Mouse (Mus musculus): ENCODE data around the gene Slc25a45. TPM values are rescaled to one million over a fixed set of nuclear protein-coding genes. Genes with fewer than 3 reads are reported as not detected.

Gene Slc25a45
- total and polyA plus RNA-seq, 2 experiments from 2014 or later, result 2.2 to 2.9 TPM

GRCm38 (mm10) chr19:5848826-5849672 lies 28.6 kb upstream of the Slc25a45 start:
- no peaks in the 10 kb centered on the region for H3K9me3 ChIP-seq (ENCODE audit: low read length)
- no peak overlapping the region for H3K4me3 ChIP-seq (ENCODE audit: low read depth, low read length)
- H3K36me3 ChIP-seq (ENCODE audit: insufficient read depth), result peaks cover 5% of the 10 kb centered on the region; the same call in 1 of the 2 replicates
- 52% methylated on average over 13 of the region's 13 CpGs for WGBS
- TF ChIP-seq CTCF (IDR thresholded peaks at IDR 0.05; ENCODE audit: low read depth), result no peak
- 0 out of 2 replicates have a peak overlapping the region, but pooled peaks have one; percentile 17 for H3K4me2 ChIP-seq (ENCODE audit: low read depth)
- DNase-seq (no peak), ATAC-seq (no peak)
- no peaks in the 10 kb centered on the region for H3K27me3 ChIP-seq (ENCODE audit: insufficient read depth, low read length)
- peak overlapping the region; percentile 99 for H3K27ac ChIP-seq (ENCODE audit: low read depth, low read length)
- no peak overlapping the region; the same call in 1 of the 2 replicates for H3K9ac ChIP-seq
- peaks cover 30% of the 10 kb centered on the region for H3K4me1 ChIP-seq (ENCODE audit: insufficient read depth)

- Histone ChIP-seq H3K4me3 (ENCODE audit: low read depth, low read length) (no peak overlapping the region), H3K27me3 (ENCODE audit: insufficient read depth, low read length) (no peaks in the 10 kb centered on the region), H3K36me3 (ENCODE audit: insufficient read depth) (peaks cover 5% of the 10 kb centered on the region; the same call in 1 of the 2 replicates), H3K9ac (no peak overlapping the region), H3K27ac (ENCODE audit: low read depth, low read length) (no peak overlapping the region), H3K4me2 (ENCODE audit: low read depth) (no peak overlapping the region), H3K4me1 (ENCODE audit: insufficient read depth) (peaks cover 24% of the 10 kb centered on the region), H3K9me3 (ENCODE audit: low read length) (no peaks in the 10 kb centered on the region)
- ATAC-seq, result 0 out of 2 replicates have a peak, but pooled peaks have one; percentile 8
- DNase-seq, result peak; percentile 90
- peak; percentile 98 for TF ChIP-seq CTCF (IDR thresholded peaks at IDR 0.05; ENCODE audit: low read depth)
- 31% methylated on average over 11 of the region's 11 CpGs for WGBS
Measured at GRCm38 (mm10) chr19:5849843-5850527, 27.6 kb upstream of the Slc25a45 start.

DNA sequence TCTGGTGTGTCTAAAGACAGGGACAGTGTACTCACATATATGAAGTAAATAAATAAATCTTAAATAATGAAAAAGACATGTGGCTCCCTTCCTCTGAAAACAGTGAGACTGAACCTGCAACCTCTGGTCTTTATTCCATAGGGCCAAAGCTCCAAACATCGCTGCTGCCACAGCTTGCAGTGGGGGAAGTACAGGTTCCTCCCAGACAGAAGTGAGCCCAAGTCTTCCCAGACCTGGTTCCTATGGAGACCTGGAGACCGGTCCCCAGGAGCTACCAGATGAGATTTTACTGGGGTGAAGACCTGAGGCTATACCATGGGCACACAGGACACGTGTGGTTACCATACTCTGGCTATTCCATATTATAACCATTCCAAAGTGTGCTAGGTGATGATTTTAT lies 26.7 kb upstream of the Slc25a45 start:
- H3K4me2 ChIP-seq (ENCODE audit: low read depth), result no peak overlapping the region
- peaks cover 19% of the 10 kb centered on the region for H3K4me1 ChIP-seq (ENCODE audit: insufficient read depth)
- H3K9me3 ChIP-seq (ENCODE audit: low read length), result no peaks in the 10 kb centered on the region
- H3K4me3 ChIP-seq (ENCODE audit: low read depth, low read length), result no peak overlapping the region
- TF ChIP-seq CTCF (IDR thresholded peaks at IDR 0.05; ENCODE audit: low read depth), result no peak
- H3K27me3 ChIP-seq (ENCODE audit: insufficient read depth, low read length), result no peaks in the 10 kb centered on the region
- DNase-seq (no peak), ATAC-seq (no peak)
- 84% methylated on average over 3 of the region's 3 CpGs for WGBS
- no peak overlapping the region for H3K9ac ChIP-seq
- H3K36me3 ChIP-seq (ENCODE audit: insufficient read depth), result peaks cover 5% of the 10 kb centered on the region; the same call in 1 of the 2 replicates
- H3K27ac ChIP-seq (ENCODE audit: low read depth, low read length), result no peak overlapping the region

DNA sequence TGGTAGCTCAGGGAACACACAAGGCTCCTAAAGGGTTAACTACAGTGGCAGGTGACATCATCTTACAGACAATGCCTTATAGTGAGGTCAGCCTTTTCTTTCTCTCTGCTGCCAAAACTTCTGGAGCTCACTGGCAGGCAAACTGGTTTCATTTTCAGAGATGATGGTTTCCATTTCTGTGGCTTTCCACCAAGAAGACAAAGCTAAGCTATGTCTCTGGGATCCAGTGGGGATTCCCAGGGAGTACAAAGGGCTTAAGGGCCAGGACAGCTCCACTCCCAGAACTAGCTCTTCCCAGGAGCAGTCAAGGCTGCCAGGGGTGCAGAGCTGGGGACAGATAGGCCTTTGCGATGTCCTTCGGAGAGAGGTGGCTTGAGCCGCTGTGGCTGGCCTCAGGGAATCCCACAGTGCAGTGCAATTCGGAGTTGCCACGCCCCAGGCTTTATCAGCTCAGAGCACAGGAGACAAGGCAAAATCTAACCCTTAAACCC lies 26.1 kb upstream of the Slc25a45 start:
- Histone ChIP-seq H3K27me3 (ENCODE audit: insufficient read depth, low read length) (no peaks in the 10 kb centered on the region), H3K9ac (no peak overlapping the region), H3K4me1 (ENCODE audit: insufficient read depth) (peaks cover 19% of the 10 kb centered on the region), H3K9me3 (ENCODE audit: low read length) (no peaks in the 10 kb centered on the region), H3K27ac (ENCODE audit: low read depth, low read length) (no peak overlapping the region), H3K36me3 (ENCODE audit: insufficient read depth) (peaks cover 7% of the 10 kb centered on the region; the same call in 1 of the 2 replicates), H3K4me3 (ENCODE audit: low read depth, low read length) (no peak overlapping the region), H3K4me2 (ENCODE audit: low read depth) (no peak overlapping the region)
- TF ChIP-seq CTCF (IDR thresholded peaks at IDR 0.05; ENCODE audit: low read depth), result no peak
- no peak for ATAC-seq
- DNase-seq, result no peak
- 47% methylated on average over 5 of the region's 5 CpGs for WGBS

GRCm38 (mm10) chr19:5852035-5852722 lies 25.4 kb upstream of the Slc25a45 start:
- DNase-seq (no peak), ATAC-seq (no peak)
- H3K4me2 ChIP-seq (ENCODE audit: low read depth), result no peak overlapping the region
- H3K4me1 ChIP-seq (ENCODE audit: insufficient read depth), result peaks cover 16% of the 10 kb centered on the region
- no peak overlapping the region for H3K27ac ChIP-seq (ENCODE audit: low read depth, low read length)
- 90% methylated on average over 12 of the region's 12 CpGs for WGBS
- H3K4me3 ChIP-seq (ENCODE audit: low read depth, low read length), result no peak overlapping the region
- no peaks in the 10 kb centered on the region for H3K27me3 ChIP-seq (ENCODE audit: insufficient read depth, low read length)
- peaks cover 8% of the 10 kb centered on the region; the same call in 1 of the 2 replicates for H3K36me3 ChIP-seq (ENCODE audit: insufficient read depth)
- TF ChIP-seq CTCF (IDR thresholded peaks at IDR 0.05; ENCODE audit: low read depth), result no peak
- H3K9me3 ChIP-seq (ENCODE audit: low read length), result no peaks in the 10 kb centered on the region
- H3K9ac ChIP-seq, result no peak overlapping the region

GRCm38 (mm10) chr19:5856604-5857003 lies 21.0 kb upstream of the Slc25a45 start:
- DNase-seq, result no peak
- TF ChIP-seq CTCF (IDR thresholded peaks at IDR 0.05; ENCODE audit: low read depth), result no peak

More at GRCm38 (mm10) chr19:5856604-5857003, 21.0 kb upstream of the Slc25a45 start:
- Histone ChIP-seq H3K4me2 (ENCODE audit: low read depth) (no peak overlapping the region), H3K4me3 (ENCODE audit: low read depth, low read length) (no peak overlapping the region), H3K27me3 (ENCODE audit: insufficient read depth, low read length) (no peaks in the 10 kb centered on the region), H3K4me1 (ENCODE audit: insufficient read depth) (no peaks in the 10 kb centered on the region), H3K9me3 (ENCODE audit: low read length) (no peaks in the 10 kb centered on the region), H3K27ac (ENCODE audit: low read depth, low read length) (no peak overlapping the region), H3K9ac (no peak overlapping the region), H3K36me3 (ENCODE audit: insufficient read depth) (peaks cover 8% of the 10 kb centered on the region)
- ATAC-seq, result peak; percentile 29
- WGBS, result 82% methylated on average over 9 of the region's 9 CpGs
